Mouse (Mus musculus) thymus, adult 2 months (tissue): Measurements from ENCODE around the gene Pde8a. TPM values are rescaled to one million over a fixed set of nuclear protein-coding genes. Genes with fewer than 3 reads are reported as not detected.

Experiments
- DNase-seq: peaks from one replicate; pipeline ENCODE4 v3.0.0; 2021
- H3K27ac ChIP-seq: fragments of 200-500 bp; 2 replicates; pipeline ENCODE4 v1.5.1; 2012; ENCODE audit warnings: low read length, control low read depth; ENCODE audit not compliant: control insufficient read depth, insufficient read depth
- H3K27me3 ChIP-seq: fragments of 200-500 bp; 2 replicates; pipeline ENCODE4 v1.6.1; 2012; ENCODE audit warnings: mild to moderate bottlenecking, low read length, moderate library complexity, mixed read lengths; ENCODE audit not compliant: control insufficient read depth, insufficient read depth
- H3K36me3 ChIP-seq: fragments of 200-500 bp; 2 replicates; pipeline ENCODE4 v1.6.1; 2012; ENCODE audit warnings: mild to moderate bottlenecking, low read length, moderate library complexity; ENCODE audit not compliant: control insufficient read depth, insufficient read depth
- H3K4me1 ChIP-seq: fragments of 200-500 bp; replicated peaks from 2 replicates; pipeline ENCODE4 v1.6.1; 2012; ENCODE audit warnings: low read length; ENCODE audit not compliant: control insufficient read depth, insufficient read depth
- H3K4me3 ChIP-seq: fragments of 200-500 bp; 2 replicates; pipeline ENCODE4 v1.5.1; 2012; ENCODE audit warnings: mild to moderate bottlenecking, low read length, control low read depth, moderate library complexity; ENCODE audit not compliant: control insufficient read depth, insufficient read depth
- CTCF ChIP-seq: fragments of 200-500 bp; IDR thresholded peaks from 2 replicates; pipeline ENCODE4 v1.5.1; 2012; ENCODE audit warnings: mild to moderate bottlenecking, control low read depth, low read length, moderate library complexity, borderline replicate concordance; ENCODE audit not compliant: control insufficient read depth, poor library complexity, insufficient read depth; ENCODE audit errors: extremely low read depth
- POLR2A ChIP-seq: fragments of 200-500 bp; IDR thresholded peaks from 2 replicates; pipeline ENCODE4 v1.6.1; 2012; ENCODE audit warnings: mild to moderate bottlenecking, low read length, control low read depth, moderate library complexity; ENCODE audit not compliant: control insufficient read depth, poor library complexity, insufficient read depth; ENCODE audit errors: extremely low read depth
- WGBS: fragments of 180-500 bp; shearing (Covaris S2); methylation state at CpG from one replicate; pipeline ENCODE4 v1.1.7; 2018; 5-methylcytosine and 5-hydroxymethylcytosine counted together
- polyA plus RNA-seq: library from polyadenylated mRNA; depleted of rRNA; stranded (reverse); fragments of >200 nt; gene quantifications from 2 replicates; pipeline ENCODE4 v1.2.3, GENCODE M21; 2012

The Pde8a gene
- polyA plus RNA-seq, 1 experiment, result 3.5 TPM

GRCm38 (mm10) chr7:81286946-81287345 lies 73.5 kb downstream of the Pde8a start:
- TF ChIP-seq POLR2A (no peak), CTCF (no peak)
- no peak overlapping the region for H3K27ac ChIP-seq
- H3K4me1 ChIP-seq, result no peaks in the 10 kb centered on the region
- no peak overlapping the region for H3K4me3 ChIP-seq
- WGBS, result 92% methylated on average over 8 of the region's 8 CpGs
- H3K27me3 ChIP-seq, result no peaks in the 10 kb centered on the region
- no peak for DNase-seq
- no peaks in the 10 kb centered on the region for H3K36me3 ChIP-seq

GRCm38 (mm10) chr7:81295169-81295568 lies 81.8 kb downstream of the Pde8a start:
- WGBS, result 94% methylated on average over 2 of the region's 2 CpGs
- Histone ChIP-seq H3K4me3 (no peak overlapping the region), H3K36me3 (no peaks in the 10 kb centered on the region), H3K27ac (no peak overlapping the region), H3K4me1 (no peaks in the 10 kb centered on the region), H3K27me3 (no peaks in the 10 kb centered on the region)
- DNase-seq, result no peak
- TF ChIP-seq POLR2A, result no peak
- TF ChIP-seq CTCF, result no peak

- Histone ChIP-seq H3K36me3 (no peaks in the 10 kb centered on the region), H3K4me1 (no peaks in the 10 kb centered on the region), H3K27ac (no peak overlapping the region), H3K4me3 (no peak overlapping the region), H3K27me3 (no peaks in the 10 kb centered on the region)
- 74% methylated on average over 6 of the region's 6 CpGs for WGBS
- TF ChIP-seq POLR2A (no peak), CTCF (no peak)
- DNase-seq, result no peak
Observed at GRCm38 (mm10) chr7:81298206-81298605, 84.8 kb downstream of the Pde8a start.

- no peaks in the 10 kb centered on the region for H3K27me3 ChIP-seq
- no peak for DNase-seq
- TF ChIP-seq POLR2A, result no peak
- WGBS, result 96% methylated on average over 7 of the region's 7 CpGs
- H3K36me3 ChIP-seq, result no peaks in the 10 kb centered on the region
- no peak overlapping the region for H3K27ac ChIP-seq
- no peaks in the 10 kb centered on the region for H3K4me1 ChIP-seq
- H3K4me3 ChIP-seq, result no peak overlapping the region
Observed at GRCm38 (mm10) chr7:81301323-81301722, 87.9 kb downstream of the Pde8a start.

- Histone ChIP-seq H3K36me3 (no peaks in the 10 kb centered on the region), H3K4me3 (no peak overlapping the region), H3K4me1 (no peaks in the 10 kb centered on the region), H3K27me3 (no peaks in the 10 kb centered on the region), H3K27ac (no peak overlapping the region)
- WGBS, result 93% methylated on average over 2 of the region's 2 CpGs
- no peak for TF ChIP-seq POLR2A
- no peak for TF ChIP-seq CTCF
- peak; percentile 15 for DNase-seq
Observed at GRCm38 (mm10) chr7:81303682-81304081, 90.3 kb downstream of the Pde8a start.

- Histone ChIP-seq H3K4me1 (no peaks in the 10 kb centered on the region), H3K36me3 (no peaks in the 10 kb centered on the region), H3K27me3 (no peaks in the 10 kb centered on the region), H3K4me3 (no peak overlapping the region), H3K27ac (no peak overlapping the region)
- WGBS, result 76% methylated on average over 5 of the region's 5 CpGs
- TF ChIP-seq POLR2A (no peak), CTCF (no peak)
- no peak for DNase-seq
Observed at GRCm38 (mm10) chr7:81304100-81304499, 90.7 kb downstream of the Pde8a start.

- DNase-seq, result no peak
- TF ChIP-seq CTCF (no peak), POLR2A (no peak)
- 97% methylated on average over 5 of the region's 5 CpGs for WGBS
- Histone ChIP-seq H3K27ac (no peak overlapping the region), H3K4me3 (no peak overlapping the region), H3K36me3 (no peaks in the 10 kb centered on the region), H3K4me1 (no peaks in the 10 kb centered on the region), H3K27me3 (no peaks in the 10 kb centered on the region)
Observed at GRCm38 (mm10) chr7:81304675-81305074, 91.3 kb downstream of the Pde8a start.
